8 mouse cellular contexts compared by ENCODE assay signal in the genomic region with DNA sequence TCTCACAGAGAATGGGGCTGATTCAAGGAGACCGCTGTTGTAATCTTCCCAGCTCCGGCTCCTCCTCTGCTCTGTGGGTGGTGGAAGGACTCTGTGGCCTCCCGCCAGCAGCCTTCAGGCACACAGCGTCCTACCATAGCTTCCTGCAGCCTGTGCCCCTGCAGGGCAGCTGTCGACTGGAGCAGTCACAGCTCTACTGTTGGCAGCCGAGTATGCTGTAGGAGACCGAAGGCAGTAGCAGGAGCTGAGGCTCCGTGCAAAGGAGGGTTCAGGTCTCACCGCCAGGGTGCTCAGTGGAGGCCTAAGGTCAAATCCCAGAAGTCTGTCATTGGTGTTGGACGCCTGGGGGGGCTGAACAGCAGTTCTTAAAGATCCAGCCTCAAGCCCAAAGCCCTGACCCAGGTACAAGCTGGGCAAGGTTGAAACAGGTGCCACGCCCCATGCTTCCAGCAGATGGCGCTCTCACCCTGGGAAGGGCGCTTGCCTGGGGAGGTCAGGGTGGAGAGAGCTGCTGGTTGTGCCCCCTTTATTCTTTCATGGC.
DNase-seq lines count a peak whose midpoint lies in the region; ATAC-seq lines count a peak whose summit lies in the region.

No protein-coding gene starts in this region.

- H3K9ac ChIP-seq in hindbrain, embryonic 13.5 days: peak overlapping the region; percentile 29; the same call in 1 of the 2 replicates

- DNase-seq in R1 (ENCODE audit: low read depth, low spot score): peak; percentile 74
- DNase-seq in cerebellum, adult 9-11 months: peak; percentile 80
- DNase-seq in left cerebral cortex, postnatal 10 days (ENCODE audit: extremely low spot score in 1 of 2, low spot score in 2 of 2): peak; percentile 53 to 75
- peak; percentile 73 to 76 for DNase-seq in right cerebral cortex, postnatal 10 days (ENCODE audit: low spot score in 2 of 2)
- DNase-seq in urinary bladder, postnatal 25 days (ENCODE audit: low spot score): peak; percentile 78

- no peaks in the 10 kb centered on the region for H3K9me3 ChIP-seq in hindbrain, embryonic 13.5 days
- H3K9me3 ChIP-seq in megakaryocyte, embryonic 14.5 days: no peaks in the 10 kb centered on the region

- intact Hi-C loops in left cerebral cortex, postnatal 10 days (cut with DNase I): no loop called here

- no peak overlapping the region for H3K4me3 ChIP-seq in hindbrain, embryonic 13.5 days
- H3K4me3 ChIP-seq in megakaryocyte, embryonic 14.5 days (replicated peaks): peak overlapping the region; percentile 84

- H3K27me3 ChIP-seq in hindbrain, embryonic 13.5 days: no peaks in the 10 kb centered on the region
- H3K27me3 ChIP-seq in megakaryocyte, embryonic 14.5 days (replicated peaks): peaks cover 22% of the 10 kb centered on the region

- 3% methylated on average over 13 of the region's 13 CpGs for WGBS in hindbrain, embryonic 13.5 days

- H3K4me1 ChIP-seq in hindbrain, embryonic 13.5 days (replicated peaks): peaks cover 73% of the 10 kb centered on the region
- peaks cover 41% of the 10 kb centered on the region for H3K4me1 ChIP-seq in megakaryocyte, embryonic 14.5 days

- peak overlapping the region; percentile 21; the same call in 1 of the 2 replicates for H3K4me2 ChIP-seq in hindbrain, embryonic 13.5 days

- H3K36me3 ChIP-seq in hindbrain, embryonic 13.5 days: no peaks in the 10 kb centered on the region
- H3K36me3 ChIP-seq in megakaryocyte, embryonic 14.5 days (replicated peaks; ENCODE audit: low read length): no peaks in the 10 kb centered on the region

- ATAC-seq in frontal cortex, adult (ENCODE audit: low TSS enrichment): peak; percentile 83
- peak; percentile 44 for ATAC-seq in hindbrain, embryonic 13.5 days (ENCODE audit: low FRiP score)

- H3K27ac ChIP-seq in hindbrain, embryonic 13.5 days: peak overlapping the region; percentile 73
